Mouse (Mus musculus) CD8-positive naive resting alpha-beta T cell, adult 2 months (primary cell): ENCODE results near the gene Dusp5.
A peak's percentile ranks its signal among the peaks of the same experiment; 100 is the strongest.
"Not testable (repeated sequence)": the region's sequence is repeated elsewhere in the genome, so short reads cannot be mapped to it uniquely, and the experiment has no call there.

Experiments
- DNase-seq, 2 experiments: peaks; one replicate each; pipeline ENCODE4 v3.0.0; 2022; ENCODE audit warnings: low read depth in 2 of 2, low spot score in 2 of 2

The Dusp5 gene

GRCm38 (mm10) chr19:53528752-53529454 lies at the start of gene Dusp5:
Dusp5 (plus strand) TSS chr19:53529109.
- peak; percentile 99 to 100 for DNase-seq

GRCm38 (mm10) chr19:53479590-53479989 lies 49.3 kb upstream of the Dusp5 start:
- no peak for DNase-seq

- DNase-seq = no peak
These were observed 46.8 kb upstream of the Dusp5 start for GRCm38 (mm10) chr19:53482093-53482492.

- no peak for DNase-seq
These were observed 46.4 kb upstream of the Dusp5 start for GRCm38 (mm10) chr19:53482527-53482926.

GRCm38 (mm10) chr19:53483984-53484383 lies 44.9 kb upstream of the Dusp5 start:
- no peak for DNase-seq

- no peak for DNase-seq
These were observed 44.0 kb upstream of the Dusp5 start for GRCm38 (mm10) chr19:53484918-53485317.

GRCm38 (mm10) chr19:53489187-53489586 lies 39.7 kb upstream of the Dusp5 start:
- DNase-seq = no peak

- DNase-seq = no peak
These were observed 39.0 kb upstream of the Dusp5 start for GRCm38 (mm10) chr19:53489910-53490309.

- DNase-seq = no peak
These were observed 38.0 kb upstream of the Dusp5 start for GRCm38 (mm10) chr19:53490898-53491297.

GRCm38 (mm10) chr19:53492528-53492927 lies 36.4 kb upstream of the Dusp5 start:
- no peak for DNase-seq

- no peak for DNase-seq
These were observed 35.0 kb upstream of the Dusp5 start for GRCm38 (mm10) chr19:53493866-53494265.

- no peak for DNase-seq
These were observed 31.0 kb upstream of the Dusp5 start for GRCm38 (mm10) chr19:53497910-53498309.

- no peak for DNase-seq
These were observed 29.9 kb upstream of the Dusp5 start for GRCm38 (mm10) chr19:53499049-53499448.

- DNase-seq = no peak
These were observed 29.4 kb upstream of the Dusp5 start for GRCm38 (mm10) chr19:53499451-53499940.

- DNase-seq = no peak
These were observed 28.5 kb upstream of the Dusp5 start for GRCm38 (mm10) chr19:53500298-53501006.

- not testable (repeated sequence) for DNase-seq
These were observed 27.7 kb upstream of the Dusp5 start for GRCm38 (mm10) chr19:53501239-53501638.

GRCm38 (mm10) chr19:53501765-53502164 lies 27.1 kb upstream of the Dusp5 start:
- DNase-seq = no peak

GRCm38 (mm10) chr19:53502891-53503371 lies 26.0 kb upstream of the Dusp5 start:
- DNase-seq = peak in 1 of 2 experiments; percentile 17

GRCm38 (mm10) chr19:53504181-53504580 lies 24.7 kb upstream of the Dusp5 start:
- no peak for DNase-seq

GRCm38 (mm10) chr19:53505728-53506127 lies 23.2 kb upstream of the Dusp5 start:
- DNase-seq = no peak

- peak in 1 of 2 experiments; percentile 18 for DNase-seq
These were observed 21.4 kb upstream of the Dusp5 start for GRCm38 (mm10) chr19:53507497-53507896.

- no peak for DNase-seq
These were observed 17.5 kb upstream of the Dusp5 start for GRCm38 (mm10) chr19:53511244-53511934.
